In the genomic region with DNA sequence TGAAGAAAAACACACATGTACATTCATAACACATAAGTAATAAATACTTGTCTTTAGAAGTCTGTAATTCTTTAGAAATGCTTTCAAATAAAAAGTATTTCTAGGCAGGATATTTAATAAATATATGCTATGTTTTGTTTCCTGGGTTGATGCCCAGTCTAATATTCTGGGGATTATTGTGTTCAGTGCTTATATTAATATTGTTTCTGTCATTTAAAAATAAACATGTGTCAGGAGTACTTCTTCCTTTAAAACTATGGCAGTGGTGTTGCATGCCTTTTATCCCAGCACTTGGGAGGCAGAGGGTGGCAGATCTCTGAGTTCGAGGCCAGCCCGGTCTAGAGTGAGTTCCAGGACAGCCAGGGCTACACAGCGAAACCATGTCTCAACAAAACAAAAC, we compare ENCODE assay signal across 28 mouse cellular contexts.
"Had no signal": no experiment of that assay in that cellular context is flagged by ENCODE, and none has a peak within 500 bp of the region (broad histone marks: within the 10 kb centered on the region; RNA-seq: fewer than 3 reads in every experiment).

No protein-coding gene starts in this region.

- H3K27me3 ChIP-seq: embryonic facial prominence, embryonic 12.5 days; embryonic facial prominence, embryonic 13.5 days; embryonic facial prominence, embryonic 15.5 days; forebrain, embryonic 12.5 days; forebrain, embryonic 13.5 days; forebrain, embryonic 15.5 days had no signal

- H3K36me3 ChIP-seq: embryonic facial prominence, embryonic 10.5 days; embryonic facial prominence, embryonic 12.5 days; embryonic facial prominence, embryonic 13.5 days; embryonic facial prominence, embryonic 15.5 days; forebrain, embryonic 10.5 days; forebrain, embryonic 12.5 days; forebrain, embryonic 15.5 days had no signal

- H3K9me3 ChIP-seq: embryonic facial prominence, embryonic 10.5 days; embryonic facial prominence, embryonic 12.5 days; embryonic facial prominence, embryonic 13.5 days; embryonic facial prominence, embryonic 15.5 days; forebrain, embryonic 10.5 days; forebrain, embryonic 12.5 days; forebrain, embryonic 13.5 days; forebrain, embryonic 15.5 days had no signal

- H3K4me1 ChIP-seq: embryonic facial prominence, embryonic 10.5 days; embryonic facial prominence, embryonic 12.5 days; embryonic facial prominence, embryonic 13.5 days; embryonic facial prominence, embryonic 15.5 days; forebrain, embryonic 10.5 days; forebrain, embryonic 12.5 days; forebrain, embryonic 13.5 days; forebrain, embryonic 15.5 days had no signal

- H3K27ac ChIP-seq: embryonic facial prominence, embryonic 10.5 days; embryonic facial prominence, embryonic 12.5 days; embryonic facial prominence, embryonic 13.5 days; embryonic facial prominence, embryonic 15.5 days; forebrain, embryonic 10.5 days; forebrain, embryonic 12.5 days; forebrain, embryonic 13.5 days; forebrain, embryonic 15.5 days; gastrocnemius, adult 2 months had no signal

- H3K4me3 ChIP-seq: embryonic facial prominence, embryonic 10.5 days; embryonic facial prominence, embryonic 12.5 days; embryonic facial prominence, embryonic 13.5 days; embryonic facial prominence, embryonic 15.5 days; erythroblast, embryonic 14.5 days; forebrain, embryonic 10.5 days; forebrain, embryonic 12.5 days; forebrain, embryonic 13.5 days; forebrain, embryonic 15.5 days; gastrocnemius, adult 2 months had no signal

- DNase-seq: cerebellum, adult 2 months; cerebellum, adult 8-10 months; cerebellum, adult 9-10 months; cerebellum, adult 9-11 months; cerebellum, postnatal 10 days; cerebellum, postnatal 14 days; cerebellum, postnatal 25 days; cerebellum, postnatal 36 days; embryo, embryonic 11 days; forebrain, postnatal 0 days; gastrocnemius, adult 2 months; gastrocnemius, postnatal 10 days; gastrocnemius, postnatal 14 days; gastrocnemius, postnatal 25 days; gastrocnemius, postnatal 36 days; heart, adult 11 months; heart, adult 18-20 months had no signal

- ATAC-seq: forebrain, embryonic 13.5 days; forebrain, embryonic 14.5 days; forebrain, embryonic 15.5 days; forebrain, embryonic 16.5 days; forebrain, postnatal 0 days had no signal

- H3K9ac ChIP-seq: embryonic facial prominence, embryonic 12.5 days; embryonic facial prominence, embryonic 13.5 days; embryonic facial prominence, embryonic 15.5 days; forebrain, embryonic 12.5 days; forebrain, embryonic 13.5 days; forebrain, embryonic 15.5 days; forebrain, postnatal 0 days had no signal

- H3K4me2 ChIP-seq: embryonic facial prominence, embryonic 12.5 days; embryonic facial prominence, embryonic 13.5 days; embryonic facial prominence, embryonic 15.5 days; forebrain, embryonic 12.5 days; forebrain, embryonic 13.5 days; forebrain, embryonic 15.5 days had no signal
